Mouse (Mus musculus) ES-Bruce4 (cell line): Measurements from ENCODE around the gene 4932438H23Rik. TPM values are rescaled to one million over a fixed set of nuclear protein-coding genes. Genes with fewer than 3 reads are reported as not detected.

Source experiments
- H3K27ac ChIP-seq: 2 replicates; pipeline ENCODE4 v1.5.1; 2012; ENCODE audit warnings: low read length, inconsistent platforms; ENCODE audit not compliant: insufficient read depth
- H3K27me3 ChIP-seq: 2 replicates; pipeline ENCODE4 v1.6.1; 2012; ENCODE audit warnings: mild to moderate bottlenecking, low read length, inconsistent platforms; ENCODE audit not compliant: control insufficient read depth, poor library complexity, insufficient read depth, severe bottlenecking
- H3K36me3 ChIP-seq: 2 replicates; pipeline ENCODE4 v1.6.1; 2012; ENCODE audit warnings: inconsistent platforms, mild to moderate bottlenecking, low read length, moderate library complexity; ENCODE audit not compliant: control insufficient read depth, poor library complexity, insufficient read depth, severe bottlenecking
- H3K4me1 ChIP-seq: one replicate; pipeline ENCODE4 v1.8.1; 2011; ENCODE audit warnings: low read length; ENCODE audit not compliant: control insufficient read depth, insufficient read depth
- H3K4me3 ChIP-seq: 2 replicates; pipeline ENCODE4 v1.5.1; 2011; ENCODE audit warnings: low read depth, mild to moderate bottlenecking, low read length
- H3K9ac ChIP-seq: 2 replicates; pipeline ENCODE4 v1.6.1; 2012; ENCODE audit warnings: low read depth, mild to moderate bottlenecking, inconsistent platforms; ENCODE audit not compliant: poor library complexity, severe bottlenecking
- H3K9me3 ChIP-seq: replicated peaks from 2 replicates; pipeline ENCODE4 v1.6.1; 2012; ENCODE audit warnings: mild to moderate bottlenecking, low read length, inconsistent platforms; ENCODE audit not compliant: control insufficient read depth, poor library complexity, insufficient read depth, severe bottlenecking
- CTCF ChIP-seq: IDR thresholded peaks from one replicate; pipeline ENCODE4 v1.8.1; 2011; ENCODE audit warnings: low read depth, low read length
- EP300 ChIP-seq: IDR thresholded peaks from 2 replicates; pipeline ENCODE4 v1.6.1; 2011; ENCODE audit warnings: low read depth, low read length; ENCODE audit not compliant: insufficient read depth
- POLR2A ChIP-seq: IDR thresholded peaks from one replicate; pipeline ENCODE4 v1.8.1; 2011; ENCODE audit warnings: low read length; ENCODE audit not compliant: insufficient read depth
- polyA plus RNA-seq: library from polyadenylated mRNA; stranded (reverse); fragments of >200 nt; gene quantifications from 2 replicates; pipeline ENCODE4 v1.2.4, GENCODE M21; 2011; ENCODE audit warnings: low read depth; ENCODE audit not compliant: missing spikeins, insufficient read depth, insufficient read length

The 4932438H23Rik gene
- polyA plus RNA-seq = 0.33 TPM in 1 of 2 replicates, not detected in the other

DNA sequence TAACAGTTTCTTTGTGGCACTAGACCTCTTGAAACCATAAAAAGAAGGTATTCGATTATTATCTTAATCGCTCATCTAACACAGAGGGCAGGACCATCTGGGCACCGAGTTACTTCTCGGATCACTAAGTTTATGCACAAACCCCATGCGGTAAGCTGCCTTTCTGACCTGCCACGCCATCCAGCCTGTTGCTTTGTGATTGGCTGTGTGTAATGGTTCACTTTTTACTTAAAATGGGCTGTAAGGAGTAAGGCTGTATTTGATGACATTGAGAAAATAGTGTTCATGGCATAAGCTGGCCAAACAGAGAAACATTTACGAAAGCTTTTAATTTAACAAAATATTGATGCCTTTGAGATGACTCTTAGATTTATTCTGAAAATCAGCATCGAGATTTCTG lies at the start of gene 4932438H23Rik:
Gene 4932438H23Rik, minus strand, starts transcription at position 101 of the 400 bp plus-strand sequence.
- no peak within 1 kb of the TSS for H3K4me3 ChIP-seq
- no peaks in the 10 kb centered on the region for H3K36me3 ChIP-seq
- no peak within 1 kb of the TSS for H3K9ac ChIP-seq
- TF ChIP-seq CTCF (no peak), POLR2A (no peak), EP300 (no peak)
- no peaks in the 10 kb centered on the region for H3K9me3 ChIP-seq
- no peak within 1 kb of the TSS for H3K27ac ChIP-seq
- H3K4me1 ChIP-seq = no peaks in the 10 kb centered on the region
- H3K27me3 ChIP-seq = no peaks in the 10 kb centered on the region

GRCm38 (mm10) chr16:91140991-91141630 lies 46.2 kb upstream of the 4932438H23Rik start:
- TF ChIP-seq EP300 = no peak
- TF ChIP-seq POLR2A = no peak
- TF ChIP-seq CTCF = no peak
- Histone ChIP-seq H3K27me3 (no peaks in the 10 kb centered on the region), H3K9ac (no peak overlapping the region), H3K9me3 (peaks cover 3% of the 10 kb centered on the region), H3K4me3 (no peak overlapping the region), H3K36me3 (no peaks in the 10 kb centered on the region), H3K4me1 (no peaks in the 10 kb centered on the region), H3K27ac (no peak overlapping the region)

DNA sequence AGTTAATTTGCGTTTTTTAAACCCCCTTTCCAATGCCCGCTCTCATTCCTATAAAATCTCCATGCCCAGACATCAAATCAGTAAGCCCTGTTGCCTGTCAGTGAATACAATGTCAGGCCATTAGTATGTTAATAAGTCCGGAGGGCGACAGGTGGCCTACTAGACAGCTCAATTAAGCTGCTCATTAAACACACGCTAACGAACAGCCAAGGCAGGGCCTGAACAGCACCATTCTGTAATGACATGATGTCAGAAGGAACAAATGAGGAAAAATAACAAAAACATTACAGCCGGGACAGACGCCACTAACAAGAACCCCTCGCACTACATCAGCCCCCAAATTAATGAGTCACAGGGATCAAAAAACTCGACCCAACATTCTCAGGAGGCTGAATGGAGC lies 45.5 kb upstream of the 4932438H23Rik start:
- Histone ChIP-seq H3K9me3 (peaks cover 3% of the 10 kb centered on the region), H3K9ac (no peak overlapping the region), H3K36me3 (no peaks in the 10 kb centered on the region), H3K4me3 (no peak overlapping the region), H3K27ac (no peak overlapping the region), H3K4me1 (no peaks in the 10 kb centered on the region), H3K27me3 (no peaks in the 10 kb centered on the region)
- TF ChIP-seq CTCF (no peak), EP300 (no peak), POLR2A (no peak)

DNA sequence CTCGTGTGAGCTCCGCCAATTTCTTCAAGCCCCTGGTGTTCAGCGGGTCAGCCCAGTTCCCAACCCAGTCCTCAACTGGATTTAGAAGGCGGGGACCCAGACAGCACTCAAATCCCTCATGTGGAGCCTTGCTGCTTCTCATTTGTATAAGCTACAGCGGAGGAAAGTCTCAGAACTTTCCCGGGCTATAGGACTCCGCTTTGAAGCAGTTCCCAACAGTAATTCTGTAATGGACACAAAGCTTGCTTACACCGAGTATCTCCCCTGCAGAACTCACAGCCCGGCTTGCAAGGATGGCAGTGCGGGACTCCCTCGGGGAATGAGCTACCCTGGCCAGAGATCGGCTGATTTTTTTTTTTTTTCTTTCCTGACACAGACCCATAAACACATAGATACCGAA lies 45.1 kb upstream of the 4932438H23Rik start:
- Histone ChIP-seq H3K9ac (no peak overlapping the region), H3K27me3 (no peaks in the 10 kb centered on the region), H3K4me3 (no peak overlapping the region), H3K36me3 (no peaks in the 10 kb centered on the region), H3K9me3 (no peaks in the 10 kb centered on the region; the same call in 1 of the 2 replicates), H3K27ac (no peak overlapping the region), H3K4me1 (no peaks in the 10 kb centered on the region)
- no peak for TF ChIP-seq CTCF
- TF ChIP-seq EP300 = no peak
- no peak for TF ChIP-seq POLR2A

- Histone ChIP-seq H3K4me3 (no peak overlapping the region), H3K36me3 (no peaks in the 10 kb centered on the region), H3K9me3 (no peaks in the 10 kb centered on the region), H3K27ac (no peak overlapping the region), H3K9ac (no peak overlapping the region), H3K27me3 (no peaks in the 10 kb centered on the region), H3K4me1 (no peaks in the 10 kb centered on the region)
- TF ChIP-seq EP300 = no peak
- TF ChIP-seq CTCF = no peak
- TF ChIP-seq POLR2A = no peak
These were observed 44.6 kb upstream of the 4932438H23Rik start for GRCm38 (mm10) chr16:91139481-91139880.

GRCm38 (mm10) chr16:91138736-91139135 lies 43.8 kb upstream of the 4932438H23Rik start:
- Histone ChIP-seq H3K27me3 (no peaks in the 10 kb centered on the region), H3K27ac (no peak overlapping the region), H3K36me3 (no peaks in the 10 kb centered on the region), H3K9me3 (no peaks in the 10 kb centered on the region), H3K9ac (no peak overlapping the region), H3K4me1 (no peaks in the 10 kb centered on the region), H3K4me3 (no peak overlapping the region)
- no peak for TF ChIP-seq POLR2A
- no peak for TF ChIP-seq EP300
